8 mouse cellular contexts compared by ENCODE assay signal in the genomic region with DNA sequence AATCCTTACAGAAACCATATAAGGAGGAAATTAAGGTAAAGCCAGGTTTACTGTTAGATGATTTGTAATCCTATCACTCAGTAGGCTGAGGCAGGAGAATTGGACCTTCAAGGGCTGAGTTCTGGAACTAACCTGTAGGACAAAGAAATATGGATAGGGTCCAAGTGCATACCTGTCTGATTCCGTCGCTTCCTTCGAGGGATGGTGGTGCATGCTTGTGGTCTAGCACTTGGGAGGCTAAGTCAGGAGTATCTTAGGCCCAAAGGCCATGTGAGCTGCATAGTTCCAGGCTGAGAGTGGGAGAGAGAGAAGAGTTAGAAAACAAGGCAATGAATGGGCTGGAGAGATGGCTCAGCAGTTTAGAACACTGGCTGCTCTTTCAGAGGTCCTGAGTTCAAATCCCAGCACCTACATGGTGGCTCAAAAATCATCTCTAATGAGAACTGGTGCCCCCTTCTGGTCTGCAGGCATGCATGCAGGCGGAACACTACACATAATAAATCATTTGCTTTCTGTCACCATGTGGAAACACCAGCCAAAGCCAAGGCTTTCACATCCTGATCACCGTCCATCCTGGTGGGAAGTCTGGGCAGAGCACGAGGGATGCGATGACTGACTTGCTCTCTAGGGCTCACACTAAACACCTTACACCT. TPM values are rescaled to one million over a fixed set of nuclear protein-coding genes. Genes with fewer than 3 reads are reported as not detected.
DNase-seq lines count a peak whose midpoint lies in the region; ATAC-seq and TF ChIP-seq lines count a peak whose summit lies in the region.

No protein-coding gene starts in this region.

- no peak overlapping the region for H3K27ac ChIP-seq in heart, embryonic 11.5 days (ENCODE audit: low read depth, low read length)
- no peak overlapping the region for H3K27ac ChIP-seq in heart, embryonic 13.5 days (replicated peaks)
- H3K27ac ChIP-seq in limb, embryonic 14.5 days (replicated peaks; ENCODE audit: low read depth, low read length), result no peak overlapping the region
- H3K27ac ChIP-seq in neural tube, embryonic 12.5 days, result no peak overlapping the region

- TF ChIP-seq POLR2A in limb, embryonic 14.5 days (IDR thresholded peaks at IDR 0.05; ENCODE audit: borderline replicate concordance, extremely low read depth, insufficient read depth, insufficient read length), result no peak

- no peak for DNase-seq in heart, adult 11 months
- DNase-seq in MEL-GATA-1-ER (ENCODE audit: extremely low read depth, low read depth), result peak; percentile 13
- no peak for DNase-seq in limb, embryonic 14.5 days (ENCODE audit: low spot score)
- no peak for DNase-seq in spleen, adult 12 weeks (ENCODE audit: low spot score)
- DNase-seq in layer of hippocampus, adult 11-12 months (ENCODE audit: low spot score), result no peak

- peak overlapping the region; percentile 95 for H3K4me2 ChIP-seq in heart, embryonic 11.5 days
- peak overlapping the region; percentile 84 for H3K4me2 ChIP-seq in heart, embryonic 13.5 days
- H3K4me2 ChIP-seq in limb, embryonic 14.5 days (replicated peaks; ENCODE audit: low read depth, low read length, severe bottlenecking), result peak overlapping the region; percentile 98
- H3K4me2 ChIP-seq in neural tube, embryonic 12.5 days (replicated peaks), result peak overlapping the region; percentile 92

- H3K4me1 ChIP-seq in heart, embryonic 11.5 days (ENCODE audit: control insufficient read depth, insufficient read depth, low read length), result peaks cover 6% of the 10 kb centered on the region
- H3K4me1 ChIP-seq in heart, embryonic 13.5 days, result peaks cover 27% of the 10 kb centered on the region
- peaks cover 11% of the 10 kb centered on the region for H3K4me1 ChIP-seq in limb, embryonic 14.5 days (ENCODE audit: control insufficient read depth, insufficient read depth, low read length)
- peaks cover 8% of the 10 kb centered on the region for H3K4me1 ChIP-seq in neural tube, embryonic 12.5 days

- no peak for ATAC-seq in heart, embryonic 11.5 days (replicated peaks; ENCODE audit: insufficient number of reproducible peaks, low FRiP score, low TSS enrichment)
- no peak for ATAC-seq in heart, embryonic 13.5 days (ENCODE audit: extremely low read depth, insufficient number of reproducible peaks, low FRiP score, low TSS enrichment)
- no peak for ATAC-seq in limb, embryonic 14.5 days (ENCODE audit: low FRiP score, low read depth)
- ATAC-seq in neural tube, embryonic 12.5 days (ENCODE audit: low FRiP score, low read depth), result no peak

- no peaks in the 10 kb centered on the region; the same call in 1 of the 2 replicates for H3K27me3 ChIP-seq in heart, embryonic 11.5 days (ENCODE audit: control insufficient read depth, insufficient read depth, low read length)
- peaks cover 4% of the 10 kb centered on the region; the same call in 1 of the 2 replicates for H3K27me3 ChIP-seq in heart, embryonic 13.5 days (replicated peaks)
- no peaks in the 10 kb centered on the region for H3K27me3 ChIP-seq in limb, embryonic 14.5 days (ENCODE audit: control insufficient read depth, insufficient read depth, low read length)
- 0 out of 2 replicates have a peak, but pooled peaks cover 2% of the 10 kb centered on the region for H3K27me3 ChIP-seq in neural tube, embryonic 12.5 days (replicated peaks)

- H3K9ac ChIP-seq in heart, embryonic 11.5 days (ENCODE audit: low read depth, low read length), result no peak overlapping the region
- no peak overlapping the region for H3K9ac ChIP-seq in heart, embryonic 13.5 days
- no peak overlapping the region for H3K9ac ChIP-seq in limb, embryonic 14.5 days (ENCODE audit: low read depth, low read length, severe bottlenecking)
- H3K9ac ChIP-seq in neural tube, embryonic 12.5 days, result no peak overlapping the region

- no peaks in the 10 kb centered on the region for H3K9me3 ChIP-seq in heart, embryonic 11.5 days (replicated peaks; ENCODE audit: control insufficient read depth, low read length)
- H3K9me3 ChIP-seq in heart, embryonic 13.5 days, result peaks cover 4% of the 10 kb centered on the region; the same call in 1 of the 2 replicates
- no peaks in the 10 kb centered on the region for H3K9me3 ChIP-seq in limb, embryonic 14.5 days (ENCODE audit: control insufficient read depth, low read length)
- no peaks in the 10 kb centered on the region for H3K9me3 ChIP-seq in neural tube, embryonic 12.5 days

- H3K36me3 ChIP-seq in heart, embryonic 11.5 days (ENCODE audit: control insufficient read depth, insufficient read depth, low read length), result no peaks in the 10 kb centered on the region
- peaks cover 29% of the 10 kb centered on the region for H3K36me3 ChIP-seq in heart, embryonic 13.5 days
- H3K36me3 ChIP-seq in limb, embryonic 14.5 days (ENCODE audit: control insufficient read depth, insufficient read depth, low read length), result peaks cover 11% of the 10 kb centered on the region; the same call in 1 of the 2 replicates
- peaks cover 13% of the 10 kb centered on the region for H3K36me3 ChIP-seq in neural tube, embryonic 12.5 days

- WGBS in heart, embryonic 11.5 days (ENCODE audit: insufficient replicate concordance), result 95% methylated on average over 7 of the region's 7 CpGs
- 96% methylated on average over 7 of the region's 7 CpGs for WGBS in heart, embryonic 13.5 days
- 96% methylated on average over 7 of the region's 7 CpGs for whole genome bisulfite sequencing in limb, embryonic 14.5 days
- 98% methylated on average over 7 of the region's 7 CpGs for WGBS in neural tube, embryonic 12.5 days

- H3K4me3 ChIP-seq in heart, embryonic 11.5 days (ENCODE audit: low read depth, low read length), result peak overlapping the region; percentile 70
- peak overlapping the region; percentile 83 for H3K4me3 ChIP-seq in heart, embryonic 13.5 days
- peak overlapping the region; percentile 85 for H3K4me3 ChIP-seq in limb, embryonic 14.5 days (replicated peaks; ENCODE audit: low read length)
- peak overlapping the region; percentile 11; the same call in 1 of the 2 replicates for H3K4me3 ChIP-seq in neural tube, embryonic 12.5 days

RNA-seq across cellular contexts. Expression of a gene that starts 1.3 kb away (rescaled TPM):
- 134 and 142 TPM in 2 replicates for polyA plus RNA-seq in heart, embryonic 11.5 days (2014; fragmentation: Nextera tagmentation; extraction: Ambion mirVana)
- 140 and 143 TPM in 2 replicates for polyA plus RNA-seq in heart, embryonic 13.5 days (2015; fragmentation: Nextera tagmentation; extraction: Ambion mirVana)
- polyA plus RNA-seq in limb, embryonic 14.5 days (2012; rRNA removed), result 215 and 251 TPM in 2 replicates
- 137 and 144 TPM in 2 replicates for polyA plus RNA-seq in limb, embryonic 14.5 days (2014; fragmentation: Nextera tagmentation; extraction: Ambion mirVana)
- 91.5 and 99.8 TPM in 2 replicates for polyA plus RNA-seq in neural tube, embryonic 12.5 days (2016; fragmentation: Nextera tagmentation; extraction: Ambion mirVana)

RNA-seq across cellular contexts. Expression of a gene that starts 29.9 kb away (rescaled TPM):
- polyA plus RNA-seq in heart, embryonic 11.5 days (2014; fragmentation: Nextera tagmentation; extraction: Ambion mirVana), result 0.41 TPM in 1 of 2 replicates, not detected in the other
- polyA plus RNA-seq in heart, embryonic 13.5 days (2015; fragmentation: Nextera tagmentation; extraction: Ambion mirVana), result 0.31 and 0.50 TPM in 2 replicates
- 35.2 and 44.6 TPM in 2 replicates for polyA plus RNA-seq in limb, embryonic 14.5 days (2012; rRNA removed)
- polyA plus RNA-seq in limb, embryonic 14.5 days (2014; fragmentation: Nextera tagmentation; extraction: Ambion mirVana), result 20.0 and 20.3 TPM in 2 replicates
- 9.8 and 10.0 TPM in 2 replicates for polyA plus RNA-seq in neural tube, embryonic 12.5 days (2016; fragmentation: Nextera tagmentation; extraction: Ambion mirVana)

RNA-seq across cellular contexts. Expression of a gene that starts 35.4 kb away (rescaled TPM):
- 326 and 347 TPM in 2 replicates for polyA plus RNA-seq in heart, embryonic 11.5 days (2014; fragmentation: Nextera tagmentation; extraction: Ambion mirVana)
- 288 and 320 TPM in 2 replicates for polyA plus RNA-seq in heart, embryonic 13.5 days (2015; fragmentation: Nextera tagmentation; extraction: Ambion mirVana)
- polyA plus RNA-seq in limb, embryonic 14.5 days (2012; rRNA removed), result 407 and 471 TPM in 2 replicates
- polyA plus RNA-seq in limb, embryonic 14.5 days (2014; fragmentation: Nextera tagmentation; extraction: Ambion mirVana), result 355 and 380 TPM in 2 replicates
- 546 and 556 TPM in 2 replicates for polyA plus RNA-seq in neural tube, embryonic 12.5 days (2016; fragmentation: Nextera tagmentation; extraction: Ambion mirVana)

RNA-seq across cellular contexts. Expression of a gene that starts 42.4 kb away (rescaled TPM):
- polyA plus RNA-seq in heart, embryonic 11.5 days (2014; fragmentation: Nextera tagmentation; extraction: Ambion mirVana), result 7.1 and 9.9 TPM in 2 replicates
- 9.3 and 10.1 TPM in 2 replicates for polyA plus RNA-seq in heart, embryonic 13.5 days (2015; fragmentation: Nextera tagmentation; extraction: Ambion mirVana)
- 103 and 130 TPM in 2 replicates for polyA plus RNA-seq in limb, embryonic 14.5 days (2012; rRNA removed)
- polyA plus RNA-seq in limb, embryonic 14.5 days (2014; fragmentation: Nextera tagmentation; extraction: Ambion mirVana), result 12.4 and 14.6 TPM in 2 replicates
- 17.0 and 19.1 TPM in 2 replicates for polyA plus RNA-seq in neural tube, embryonic 12.5 days (2016; fragmentation: Nextera tagmentation; extraction: Ambion mirVana)

RNA-seq across cellular contexts. Expression of a gene that starts 46.7 kb away (rescaled TPM):
- polyA plus RNA-seq in heart, embryonic 11.5 days (2014; fragmentation: Nextera tagmentation; extraction: Ambion mirVana), result 138 and 158 TPM in 2 replicates
- 231 and 233 TPM in 2 replicates for polyA plus RNA-seq in heart, embryonic 13.5 days (2015; fragmentation: Nextera tagmentation; extraction: Ambion mirVana)
- polyA plus RNA-seq in limb, embryonic 14.5 days (2012; rRNA removed), result 1,126 and 1,778 TPM in 2 replicates
- polyA plus RNA-seq in limb, embryonic 14.5 days (2014; fragmentation: Nextera tagmentation; extraction: Ambion mirVana), result 306 and 353 TPM in 2 replicates
- 718 and 773 TPM in 2 replicates for polyA plus RNA-seq in neural tube, embryonic 12.5 days (2016; fragmentation: Nextera tagmentation; extraction: Ambion mirVana)

Comparison
In these comparisons a context has a peak if more than half of its experiments do, and no peak if none do; other contexts are left out.
1. H3K4me3 ChIP-seq: peak in every context shown above with its lines; median percentile 85 in limb, embryonic 14.5 days; 83 in heart, embryonic 13.5 days; 70 in heart, embryonic 11.5 days; 11 in neural tube, embryonic 12.5 days.